In genomic region chr19:47950946-47951345, GRCm38 (mm10) we compare ENCODE assay signal across 36 mouse cellular contexts. TPM values are rescaled to one million over a fixed set of nuclear protein-coding genes. Genes with fewer than 3 reads are reported as not detected.
"Had no signal": no experiment of that assay in that cellular context is flagged by ENCODE, and none has a peak within 500 bp of the region (broad histone marks: within the 10 kb centered on the region; RNA-seq: fewer than 3 reads in every experiment).

No protein-coding gene starts in this region.

- H3K27me3 ChIP-seq: limb, embryonic 12.5 days; limb, embryonic 15.5 days; liver, embryonic 12.5 days; liver, embryonic 15.5 days; lung, embryonic 15.5 days; midbrain, embryonic 12.5 days; midbrain, embryonic 13.5 days; midbrain, embryonic 15.5 days; neural tube, embryonic 12.5 days had no signal

- H3K9ac ChIP-seq: limb, embryonic 12.5 days; limb, embryonic 13.5 days; limb, embryonic 15.5 days; liver, embryonic 12.5 days; liver, embryonic 13.5 days; liver, embryonic 14.5 days; liver, embryonic 15.5 days; liver, postnatal 0 days; lung, embryonic 14.5 days; lung, embryonic 15.5 days; midbrain, embryonic 12.5 days; midbrain, embryonic 13.5 days; midbrain, embryonic 15.5 days; neural tube, embryonic 12.5 days had no signal

- ATAC-seq: liver, embryonic 12.5 days; liver, postnatal 0 days; lung, postnatal 0 days; midbrain, embryonic 13.5 days; midbrain, embryonic 15.5 days; midbrain, embryonic 16.5 days had no signal

- H3K9me3 ChIP-seq: limb, embryonic 10.5 days; limb, embryonic 12.5 days; limb, embryonic 13.5 days; limb, embryonic 15.5 days; liver, embryonic 12.5 days; liver, embryonic 13.5 days; liver, embryonic 15.5 days; lung, embryonic 15.5 days; megakaryocyte, embryonic 14.5 days; midbrain, embryonic 12.5 days; midbrain, embryonic 13.5 days; midbrain, embryonic 15.5 days; neural tube, embryonic 12.5 days had no signal

- H3K36me3 ChIP-seq: limb, embryonic 10.5 days; limb, embryonic 12.5 days; limb, embryonic 13.5 days; limb, embryonic 15.5 days; liver, embryonic 12.5 days; liver, embryonic 13.5 days; liver, embryonic 15.5 days; lung, embryonic 15.5 days; midbrain, embryonic 12.5 days; midbrain, embryonic 13.5 days; midbrain, embryonic 15.5 days; neural tube, embryonic 12.5 days had no signal

- H3K4me2 ChIP-seq: limb, embryonic 12.5 days; limb, embryonic 13.5 days; limb, embryonic 15.5 days; liver, embryonic 11.5 days; liver, embryonic 12.5 days; liver, embryonic 13.5 days; liver, embryonic 15.5 days; lung, embryonic 14.5 days; lung, embryonic 15.5 days; midbrain, embryonic 12.5 days; midbrain, embryonic 13.5 days; midbrain, embryonic 15.5 days; neural tube, embryonic 12.5 days had no signal

- H3K4me3 ChIP-seq: limb, embryonic 10.5 days; limb, embryonic 12.5 days; limb, embryonic 13.5 days; limb, embryonic 15.5 days; liver, embryonic 12.5 days; liver, embryonic 13.5 days; liver, embryonic 15.5 days; lung, embryonic 15.5 days; megakaryocyte, embryonic 14.5 days; midbrain, embryonic 12.5 days; midbrain, embryonic 13.5 days; midbrain, embryonic 15.5 days; myocyte; neural tube, embryonic 12.5 days had no signal

- DNase-seq: left cerebral cortex, postnatal 4 days; liver; liver, embryonic 13.5 days; liver, postnatal 0 days; lung, adult 18-20 months; lung, adult 2 months; lung, embryonic 14.5 days; lung, postnatal 10 days; lung, postnatal 14 days; lung, postnatal 36 days; lung, postnatal 4 days; midbrain, embryonic 14.5 days had no signal

- H3K27ac ChIP-seq: limb, embryonic 10.5 days; limb, embryonic 12.5 days; limb, embryonic 13.5 days; limb, embryonic 15.5 days; liver, embryonic 12.5 days; liver, embryonic 13.5 days; liver, embryonic 14.5 days; liver, embryonic 15.5 days; lung, embryonic 15.5 days; macrophage; midbrain, embryonic 12.5 days; midbrain, embryonic 13.5 days; midbrain, embryonic 15.5 days; neural tube, embryonic 12.5 days had no signal

- H3K4me1 ChIP-seq: limb, embryonic 12.5 days; limb, embryonic 13.5 days; limb, embryonic 15.5 days; liver, embryonic 12.5 days; liver, embryonic 13.5 days; liver, embryonic 15.5 days; lung, embryonic 15.5 days; megakaryocyte, embryonic 14.5 days had no signal

RNA-seq across cellular contexts. Expression of gene Cfap58, which starts 13.5 kb away (rescaled TPM):
- total RNA-seq: liver, adult 2 months; megakaryocyte progenitor cell, adult 5-6 weeks; megakaryocyte, adult 5-6 weeks; megakaryocyte-erythroid progenitor cell, adult 5-6 weeks; monocyte, adult 5-6 weeks had no signal
- polyA plus RNA-seq: limb, embryonic 10.5 days; limb, embryonic 13.5 days; limb, embryonic 15.5 days; liver, adult 2 months; liver, embryonic 12.5 days; liver, embryonic 13.5 days; liver, embryonic 14.5 days; liver, embryonic 15.5 days; liver, embryonic 16.5 days; liver, postnatal 0 days; lung, embryonic 14.5 days; macrophage; myocyte had no signal

RNA-seq across cellular contexts. Expression of gene Cfap43, which starts 31.9 kb away (rescaled TPM):
- total RNA-seq: liver, adult 2 months; megakaryocyte progenitor cell, adult 5-6 weeks had no signal
- polyA plus RNA-seq: liver, adult 2 months; liver, embryonic 16.5 days had no signal
